Mouse (Mus musculus) hindbrain, embryonic 10.5 days (tissue): Measurements from ENCODE around the gene Lamb3. TPM values are rescaled to one million over a fixed set of nuclear protein-coding genes. Genes with fewer than 3 reads are reported as not detected.

Experiments used
- DNase-seq: peaks from one replicate; pipeline ENCODE4 v3.0.0-alpha.2; 2017; ENCODE audit warnings: low spot score
- H3K27ac ChIP-seq: fragments of 300-500 bp; sonication (generic); 2 replicates; pipeline ENCODE4 v1.5.1; 2016; ENCODE audit warnings: mild to moderate bottlenecking, moderate library complexity
- H3K27me3 ChIP-seq: fragments of 300-500 bp; sonication (generic); 2 replicates; pipeline ENCODE4 v1.6.1; 2016; ENCODE audit warnings: mild to moderate bottlenecking; ENCODE audit not compliant: poor library complexity, insufficient read depth, severe bottlenecking
- H3K36me3 ChIP-seq: fragments of 300-500 bp; sonication (generic); 2 replicates; pipeline ENCODE4 v1.6.1; 2016; ENCODE audit warnings: mild to moderate bottlenecking, moderate library complexity
- H3K4me1 ChIP-seq: fragments of 300-500 bp; sonication (generic); replicated peaks from 2 replicates; pipeline ENCODE4 v1.6.1; 2016; ENCODE audit warnings: mild to moderate bottlenecking
- H3K4me3 ChIP-seq: fragments of 300-500 bp; sonication (generic); 2 replicates; pipeline ENCODE4 v1.5.1; 2016; ENCODE audit warnings: mild to moderate bottlenecking, moderate library complexity
- H3K9me3 ChIP-seq: fragments of 300-500 bp; sonication (generic); 2 replicates; pipeline ENCODE4 v1.6.1; 2016; ENCODE audit warnings: mild to moderate bottlenecking, moderate library complexity
- WGBS: fragments of 180-500 bp; shearing (Covaris S2); methylation state at CpG from one replicate; pipeline ENCODE4 v1.1.7; 2016; 5-methylcytosine and 5-hydroxymethylcytosine counted together
- polyA plus RNA-seq: library from polyadenylated mRNA; unstranded; fragments of >200 nt; fragmentation: Nextera tagmentation; extraction: Ambion mirVana; gene quantifications from 2 replicates; pipeline ENCODE4 v1.2.1, GENCODE M21; 2016

Gene Lamb3
- polyA plus RNA-seq, 1 experiment from 2014 or later: 0.46 TPM

DNA sequence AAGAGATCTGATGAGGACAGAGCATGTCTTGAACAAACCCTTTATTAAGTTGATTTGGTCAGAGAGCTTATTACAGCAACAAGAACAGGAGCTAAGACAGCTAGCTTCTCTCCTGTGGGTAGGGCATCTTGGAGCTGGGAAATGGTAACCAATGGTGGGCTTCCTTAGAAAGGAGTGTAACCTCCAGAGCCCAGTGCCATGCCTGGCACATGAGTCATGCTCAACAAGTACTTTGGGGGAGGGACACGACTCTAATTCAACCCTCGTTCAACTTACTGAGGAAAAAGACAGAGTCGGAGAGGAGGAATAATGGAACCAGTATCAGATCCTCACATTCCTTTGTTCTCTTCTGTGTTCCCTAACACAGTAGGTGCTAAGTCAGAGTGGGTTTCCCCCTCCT is 112.2 kb downstream of the Lamb3 start:
- Histone ChIP-seq H3K36me3 (no peaks in the 10 kb centered on the region), H3K4me3 (no peak overlapping the region), H3K27ac (no peak overlapping the region), H3K4me1 (peaks cover 11% of the 10 kb centered on the region), H3K9me3 (no peaks in the 10 kb centered on the region), H3K27me3 (no peaks in the 10 kb centered on the region)
- no peak for DNase-seq
- 56% methylated on average over 3 of the region's 3 CpGs for WGBS

DNA sequence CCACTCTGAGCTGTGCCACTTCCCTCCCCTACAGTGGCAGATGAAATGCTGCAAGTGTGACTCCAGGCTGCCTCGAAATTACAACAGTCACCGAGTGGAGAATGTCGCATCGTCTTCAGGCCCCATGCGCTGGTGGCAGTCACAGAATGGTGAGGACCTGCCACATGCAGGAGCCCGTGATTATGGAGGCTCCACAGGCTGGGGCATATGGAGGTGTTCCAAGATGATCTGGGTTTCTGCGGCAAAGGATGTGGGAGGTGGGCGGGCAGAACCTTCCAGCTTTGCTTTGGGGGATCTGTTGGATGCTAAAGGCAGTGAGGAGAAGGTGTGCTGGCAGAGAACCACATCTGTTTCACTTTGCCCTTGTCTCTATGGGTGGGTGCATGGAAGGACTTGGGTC is 112.9 kb downstream of the Lamb3 start:
- Histone ChIP-seq H3K27ac (no peak overlapping the region), H3K27me3 (no peaks in the 10 kb centered on the region), H3K36me3 (no peaks in the 10 kb centered on the region), H3K4me1 (peaks cover 11% of the 10 kb centered on the region), H3K9me3 (no peaks in the 10 kb centered on the region), H3K4me3 (no peak overlapping the region)
- 88% methylated on average over 8 of the region's 8 CpGs for WGBS
- no peak for DNase-seq

DNA sequence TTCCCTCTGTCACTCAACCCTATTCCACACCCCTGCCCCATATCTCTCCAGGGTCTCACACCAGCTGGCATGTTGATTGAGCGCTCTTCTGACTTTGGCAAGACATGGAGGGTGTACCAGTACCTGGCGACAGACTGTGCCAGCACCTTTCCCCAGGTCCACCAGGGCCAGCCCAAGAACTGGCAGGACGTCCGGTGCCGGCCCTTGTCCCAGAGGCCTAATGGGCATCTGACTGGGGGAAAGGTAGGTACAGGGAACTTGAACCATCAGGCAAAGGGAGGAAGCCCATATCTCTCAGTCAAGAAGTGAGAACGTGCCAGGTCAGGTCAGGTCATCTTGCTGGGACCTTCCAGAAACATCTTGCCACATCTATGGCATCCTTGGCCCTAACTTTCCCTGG is 116.2 kb downstream of the Lamb3 start:
- WGBS: 92% methylated on average over 6 of the region's 6 CpGs
- 0 out of 2 replicates have a peak, but pooled peaks cover under 1% of the 10 kb centered on the region for H3K27me3 ChIP-seq

DNA sequence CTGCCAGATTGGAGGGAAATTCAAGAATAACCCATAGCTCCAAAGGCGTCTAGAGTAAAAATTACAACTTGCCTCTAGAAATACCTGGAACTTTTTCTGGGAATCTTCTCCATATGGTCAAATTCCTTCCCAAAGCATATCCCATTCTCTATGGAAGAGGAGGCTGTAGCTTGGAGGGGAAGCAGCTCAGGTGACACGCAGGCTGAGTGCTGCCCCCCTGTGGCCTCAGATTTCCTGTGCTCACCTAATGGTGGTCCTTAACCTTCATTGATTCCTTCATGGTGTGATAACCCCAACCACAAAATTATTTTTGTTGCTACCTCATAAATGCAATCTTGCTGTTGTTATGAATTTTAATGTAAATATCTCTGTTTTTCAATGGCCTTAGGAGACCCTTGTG is 116.7 kb downstream of the Lamb3 start:
- peaks cover 4% of the 10 kb centered on the region; the same call in 1 of the 2 replicates for H3K4me1 ChIP-seq
- H3K36me3 ChIP-seq: no peaks in the 10 kb centered on the region
- H3K4me3 ChIP-seq: no peak overlapping the region
- 0 out of 2 replicates have a peak, but pooled peaks cover 2% of the 10 kb centered on the region for H3K27me3 ChIP-seq
- no peak overlapping the region for H3K27ac ChIP-seq
- H3K9me3 ChIP-seq: no peaks in the 10 kb centered on the region
- 37% methylated on average over 2 of the region's 2 CpGs for WGBS
- DNase-seq: peak; percentile 34

More for the DNA sequence above, 116.2 kb downstream of the Lamb3 start:
- no peaks in the 10 kb centered on the region for H3K9me3 ChIP-seq
- H3K27ac ChIP-seq: no peak overlapping the region
- no peaks in the 10 kb centered on the region for H3K36me3 ChIP-seq
- no peak for DNase-seq
- peaks cover 4% of the 10 kb centered on the region; the same call in 1 of the 2 replicates for H3K4me1 ChIP-seq
- H3K4me3 ChIP-seq: no peak overlapping the region

DNA sequence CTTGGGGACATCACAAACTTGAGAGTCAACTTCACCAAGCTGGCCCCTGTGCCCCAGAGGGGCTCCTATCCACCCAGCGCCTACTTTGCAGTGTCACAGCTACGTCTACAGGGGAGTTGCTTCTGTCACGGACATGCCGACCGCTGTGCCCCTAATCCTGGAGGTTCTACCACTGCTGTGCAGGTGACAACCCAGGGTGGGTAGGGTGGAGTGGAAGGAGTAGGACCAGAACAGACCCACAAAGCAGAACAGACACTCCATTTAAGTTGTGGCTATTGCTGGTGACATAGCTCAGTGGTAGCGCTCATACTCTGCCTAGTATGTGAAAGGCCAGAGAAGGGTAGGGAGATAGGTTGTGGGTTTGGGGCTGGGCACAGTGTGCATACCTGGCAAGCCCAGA is 118.4 kb downstream of the Lamb3 start:
- Histone ChIP-seq H3K4me1 (peaks cover 13% of the 10 kb centered on the region), H3K27me3 (0 out of 2 replicates have a peak, but pooled peaks cover 2% of the 10 kb centered on the region), H3K36me3 (no peaks in the 10 kb centered on the region), H3K9me3 (no peaks in the 10 kb centered on the region), H3K4me3 (no peak overlapping the region), H3K27ac (no peak overlapping the region)
- WGBS: 92% methylated on average over 6 of the region's 6 CpGs
- DNase-seq: no peak

DNA sequence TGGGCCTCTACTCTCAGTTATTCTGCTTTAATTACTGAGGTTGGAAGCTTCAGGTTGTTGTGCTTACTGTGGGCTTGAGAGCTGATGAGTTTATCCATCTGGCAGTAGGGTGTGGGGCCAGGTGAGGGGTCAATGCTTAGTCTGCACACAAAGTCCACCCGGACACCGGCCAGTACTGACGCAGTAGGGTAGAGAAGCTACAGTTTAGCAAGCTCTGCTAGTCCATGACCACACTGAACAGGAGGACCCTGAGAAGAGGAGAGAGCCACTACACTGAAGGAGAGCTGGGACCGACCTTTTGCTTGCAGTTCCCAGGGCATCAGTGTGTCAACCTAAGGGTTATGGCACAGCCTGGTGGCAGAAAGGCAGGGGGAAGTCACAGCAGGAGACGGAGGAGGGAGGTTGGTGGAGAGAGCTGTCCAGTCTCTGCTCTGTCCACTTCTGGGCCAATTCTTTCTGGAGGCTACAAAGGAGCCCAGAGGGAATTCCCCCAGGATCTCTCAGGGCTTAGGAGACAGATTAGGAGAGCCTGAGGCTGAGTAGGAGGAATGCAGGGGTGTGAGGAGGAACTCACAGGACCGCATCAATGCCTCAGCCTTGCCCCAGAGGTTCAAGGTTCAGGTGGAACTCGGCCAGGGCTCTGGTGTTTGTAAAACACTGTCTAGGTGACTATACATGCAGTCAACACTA is 119.1 kb downstream of the Lamb3 start:
- DNase-seq: no peak
- Histone ChIP-seq H3K4me3 (no peak overlapping the region), H3K27me3 (peaks cover 2% of the 10 kb centered on the region; the same call in 1 of the 2 replicates), H3K36me3 (no peaks in the 10 kb centered on the region), H3K27ac (peak overlapping the region; percentile 35; the same call in 1 of the 2 replicates), H3K4me1 (peaks cover 13% of the 10 kb centered on the region), H3K9me3 (no peaks in the 10 kb centered on the region)
- 76% methylated on average over 7 of the region's 7 CpGs for WGBS

DNA sequence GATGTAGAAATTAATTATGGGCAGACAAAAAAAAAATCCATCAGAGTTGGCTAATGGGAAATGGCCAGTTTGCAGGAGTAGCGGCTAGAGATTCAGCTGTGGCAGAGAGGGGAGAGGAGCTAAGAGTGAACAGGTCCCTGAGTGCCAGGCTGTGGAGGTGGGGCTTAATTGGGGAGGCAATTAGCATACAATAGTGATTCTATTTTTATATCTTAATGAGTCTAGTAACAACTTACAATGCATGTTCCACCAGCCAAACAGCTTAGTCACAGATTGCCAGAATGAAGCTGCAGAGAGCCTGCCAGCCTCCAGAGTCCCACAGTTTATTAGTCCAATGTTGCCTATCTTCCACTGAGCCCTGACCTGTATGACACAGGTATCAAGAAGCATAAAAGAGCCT is 119.7 kb downstream of the Lamb3 start:
- H3K4me3 ChIP-seq: no peak overlapping the region
- DNase-seq: no peak
- no peaks in the 10 kb centered on the region for H3K36me3 ChIP-seq
- 86% methylated on average over 1 of the region's 1 CpGs for WGBS
- peaks cover 13% of the 10 kb centered on the region for H3K4me1 ChIP-seq
- no peaks in the 10 kb centered on the region for H3K9me3 ChIP-seq
- H3K27me3 ChIP-seq: peaks cover 5% of the 10 kb centered on the region; the same call in 1 of the 2 replicates
- no peak overlapping the region for H3K27ac ChIP-seq

DNA sequence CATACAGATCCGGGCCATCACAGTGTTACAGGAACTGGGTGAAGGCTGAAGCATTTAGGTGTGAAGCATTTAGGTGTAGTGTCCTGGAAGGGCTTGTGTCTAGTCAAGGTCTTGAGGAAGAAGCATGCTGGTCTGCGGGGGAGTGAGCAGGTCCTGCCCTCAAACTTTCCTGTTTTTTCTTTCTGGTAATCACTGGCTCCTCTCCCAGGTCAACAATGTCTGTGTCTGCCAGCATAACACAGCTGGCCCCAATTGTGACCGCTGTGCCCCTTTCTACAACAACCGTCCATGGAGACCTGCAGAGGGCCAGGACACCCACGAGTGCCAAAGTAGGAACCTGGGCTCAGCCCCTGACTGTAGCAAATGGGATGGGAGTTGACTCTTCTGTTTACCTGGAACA is 120.2 kb downstream of the Lamb3 start:
- DNase-seq: no peak
- 80% methylated on average over 5 of the region's 5 CpGs for WGBS
- no peak overlapping the region for H3K4me3 ChIP-seq
- H3K27ac ChIP-seq: no peak overlapping the region
- no peaks in the 10 kb centered on the region for H3K36me3 ChIP-seq
- peaks cover 6% of the 10 kb centered on the region; the same call in 1 of the 2 replicates for H3K27me3 ChIP-seq
- H3K9me3 ChIP-seq: no peaks in the 10 kb centered on the region
- peaks cover 13% of the 10 kb centered on the region for H3K4me1 ChIP-seq

DNA sequence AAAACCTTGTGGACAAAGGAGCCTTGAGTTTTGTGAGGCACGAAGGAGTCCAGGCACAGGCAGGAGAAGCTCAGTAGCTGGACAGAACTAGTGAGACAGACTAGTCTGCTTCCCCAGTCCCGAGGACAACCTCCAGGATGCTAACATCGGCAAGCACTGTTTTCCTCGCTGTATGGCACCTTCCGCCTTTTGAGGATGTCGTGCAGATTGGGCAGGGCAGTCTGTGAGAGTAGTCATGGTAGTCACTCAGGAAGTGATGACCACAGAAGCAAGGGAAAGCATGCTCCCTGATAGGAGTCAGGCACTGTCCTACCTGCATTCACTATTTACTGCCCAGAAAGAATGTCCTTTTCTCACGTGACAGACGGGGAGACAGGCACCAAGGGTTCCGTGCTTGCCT is 122.1 kb downstream of the Lamb3 start:
- H3K36me3 ChIP-seq: no peaks in the 10 kb centered on the region
- peaks cover 6% of the 10 kb centered on the region; the same call in 1 of the 2 replicates for H3K27me3 ChIP-seq
- no peaks in the 10 kb centered on the region for H3K9me3 ChIP-seq
- peaks cover 21% of the 10 kb centered on the region for H3K4me1 ChIP-seq
- H3K27ac ChIP-seq: no peak overlapping the region
- H3K4me3 ChIP-seq: no peak overlapping the region
- 86% methylated on average over 9 of the region's 9 CpGs for WGBS
- DNase-seq: no peak

DNA sequence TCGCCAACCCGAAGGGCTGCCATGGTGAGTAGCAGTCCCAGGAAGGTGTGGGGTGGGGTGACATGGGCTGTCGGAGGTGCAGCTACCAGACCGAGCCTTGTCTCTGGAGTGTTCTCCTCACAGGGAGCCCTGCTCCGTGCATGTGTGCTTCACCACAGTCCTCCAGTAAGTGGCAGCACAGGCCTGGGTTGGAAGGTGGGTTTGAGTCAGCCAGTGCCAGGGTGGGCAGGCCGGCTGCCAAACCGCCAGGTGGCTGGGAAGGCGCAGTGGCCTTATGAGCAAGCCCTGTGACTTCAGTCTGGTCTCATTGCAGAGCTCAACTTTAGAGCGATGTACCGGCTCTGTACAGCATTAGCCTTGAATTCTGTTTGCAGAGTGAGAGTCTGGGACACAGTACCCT is 122.7 kb downstream of the Lamb3 start:
- Histone ChIP-seq H3K27ac (no peak overlapping the region), H3K36me3 (no peaks in the 10 kb centered on the region), H3K27me3 (peaks cover 6% of the 10 kb centered on the region; the same call in 1 of the 2 replicates), H3K4me1 (peaks cover 27% of the 10 kb centered on the region), H3K9me3 (no peaks in the 10 kb centered on the region), H3K4me3 (no peak overlapping the region)
- WGBS: 44% methylated on average over 10 of the region's 10 CpGs
- peak; percentile 67 for DNase-seq

DNA sequence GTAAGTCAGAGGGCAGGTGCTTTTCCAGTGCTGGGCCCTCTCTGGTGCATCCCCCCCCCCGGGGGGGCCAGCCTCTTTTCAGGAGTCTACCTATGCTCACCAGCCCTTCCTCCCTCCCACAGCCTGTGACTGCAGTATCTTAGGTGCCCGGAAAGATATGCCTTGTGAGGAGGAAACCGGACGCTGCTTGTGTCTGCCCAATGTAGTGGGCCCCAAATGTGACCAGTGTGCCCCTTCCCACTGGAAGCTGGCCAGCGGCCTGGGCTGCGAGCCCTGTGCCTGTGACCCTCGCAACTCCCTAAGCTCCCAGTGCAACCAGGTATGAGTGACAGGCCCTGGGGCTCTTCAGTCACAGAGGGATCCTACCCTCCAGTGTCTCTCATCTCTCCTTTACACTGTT is 123.1 kb downstream of the Lamb3 start:
- 77% methylated on average over 7 of the region's 7 CpGs for WGBS
- no peaks in the 10 kb centered on the region for H3K9me3 ChIP-seq
- peaks cover 6% of the 10 kb centered on the region; the same call in 1 of the 2 replicates for H3K27me3 ChIP-seq
- no peak for DNase-seq
- H3K36me3 ChIP-seq: no peaks in the 10 kb centered on the region
- peaks cover 32% of the 10 kb centered on the region for H3K4me1 ChIP-seq
- H3K4me3 ChIP-seq: no peak overlapping the region
- no peak overlapping the region for H3K27ac ChIP-seq

DNA sequence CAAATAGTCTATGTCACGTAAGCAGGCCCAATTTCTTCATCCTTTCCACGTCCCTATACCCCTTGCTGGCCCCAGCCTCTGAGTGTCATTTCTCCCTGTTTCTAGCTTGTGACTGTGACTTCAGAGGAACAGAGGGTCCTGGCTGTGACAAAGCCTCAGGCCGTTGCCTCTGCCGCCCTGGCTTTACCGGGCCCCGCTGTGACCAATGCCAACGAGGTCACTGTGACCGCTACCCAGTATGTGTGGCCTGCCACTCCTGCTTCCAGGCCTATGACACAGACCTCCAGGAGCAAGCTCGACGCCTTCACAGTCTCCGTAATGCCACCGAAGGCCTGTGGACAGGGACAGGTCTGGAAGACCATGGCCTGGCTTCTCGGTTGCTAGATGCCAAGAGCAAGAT is 124.5 kb downstream of the Lamb3 start:
- WGBS: 85% methylated on average over 13 of the region's 13 CpGs
- no peaks in the 10 kb centered on the region for H3K36me3 ChIP-seq
- H3K4me1 ChIP-seq: peaks cover 36% of the 10 kb centered on the region
- H3K27ac ChIP-seq: no peak overlapping the region
- H3K9me3 ChIP-seq: no peaks in the 10 kb centered on the region
- peaks cover 6% of the 10 kb centered on the region; the same call in 1 of the 2 replicates for H3K27me3 ChIP-seq
- no peak for DNase-seq
- no peak overlapping the region for H3K4me3 ChIP-seq

DNA sequence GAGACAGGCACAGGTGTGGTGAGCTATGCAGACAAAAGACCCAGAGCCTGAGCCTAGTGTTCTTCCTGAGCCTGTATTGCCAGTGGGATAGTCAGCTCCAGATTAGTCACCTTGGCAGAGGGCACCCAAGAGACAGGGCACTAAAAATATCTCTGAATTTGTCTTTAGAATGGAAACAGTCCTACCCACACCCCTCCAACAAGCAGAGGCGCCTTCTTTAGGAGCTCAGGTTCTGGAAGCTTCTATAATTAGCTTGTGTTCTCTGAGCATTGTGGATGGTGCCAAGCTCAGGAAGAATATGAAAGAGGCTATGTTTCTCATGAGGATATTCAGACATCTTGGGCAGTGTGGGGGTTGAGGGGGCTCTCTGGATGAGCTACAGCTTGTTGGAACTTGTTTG is 125.2 kb downstream of the Lamb3 start:
- 88% methylated on average over 1 of the region's 1 CpGs for WGBS
- Histone ChIP-seq H3K4me1 (peaks cover 41% of the 10 kb centered on the region), H3K27ac (no peak overlapping the region), H3K4me3 (no peak overlapping the region), H3K9me3 (no peaks in the 10 kb centered on the region), H3K36me3 (no peaks in the 10 kb centered on the region), H3K27me3 (peaks cover 6% of the 10 kb centered on the region; the same call in 1 of the 2 replicates)
- DNase-seq: no peak
